Mouse (Mus musculus): Measurements from ENCODE around the gene Nek9.

Gene Nek9

DNA sequence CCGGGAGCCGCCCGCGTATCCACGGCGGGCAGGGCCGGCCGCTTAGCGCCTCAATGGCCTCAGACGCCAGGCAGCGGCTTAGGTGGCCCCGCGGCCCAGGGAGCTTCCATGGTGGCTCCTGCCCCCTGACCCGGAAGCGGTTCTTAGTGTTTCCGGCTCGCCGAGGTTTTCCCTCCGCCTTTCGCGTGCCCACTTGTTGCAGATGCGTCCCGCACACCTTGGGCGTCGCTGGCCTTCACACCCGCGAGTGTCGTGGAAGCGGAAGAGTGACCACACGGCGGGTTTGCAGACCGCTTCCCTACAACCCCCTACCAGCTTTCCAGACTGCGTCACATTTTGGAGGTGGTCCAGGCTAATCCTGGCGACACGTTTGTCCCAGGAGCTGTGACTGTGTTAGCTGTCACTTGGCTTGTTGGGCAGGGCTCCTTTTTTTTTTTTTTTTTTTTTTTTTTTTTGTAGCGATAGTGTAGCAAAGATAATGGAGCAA lies at the start of gene Nek9:
Gene Nek9, minus strand, starts transcription at position 120 of the 487 bp plus-strand sequence.
- DNase-seq (ENCODE audit: extremely low read depth, insufficient read length, low spot score) = peak; percentile 92

DNA sequence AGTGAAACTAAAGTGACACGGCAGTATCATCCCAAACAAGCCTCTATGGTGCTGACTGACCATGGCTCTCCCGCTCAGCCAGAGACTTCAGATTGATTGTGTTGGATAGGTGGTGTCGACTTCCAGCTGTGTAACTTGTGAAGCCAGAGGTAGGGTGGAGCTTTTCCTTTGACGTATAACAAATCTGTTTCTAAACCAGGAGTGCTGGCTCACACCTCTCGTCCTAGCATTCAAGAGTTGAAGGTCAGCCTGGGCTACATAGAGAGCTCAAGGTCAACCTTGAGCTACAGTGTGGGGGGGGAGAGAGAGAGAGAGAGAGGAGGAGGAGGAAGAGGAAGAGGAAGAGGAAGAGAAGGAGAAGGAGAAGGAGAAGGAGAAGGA lies 46.8 kb upstream of the Nek9 start:
- DNase-seq (ENCODE audit: extremely low read depth, insufficient read length, low spot score) = no peak

DNA sequence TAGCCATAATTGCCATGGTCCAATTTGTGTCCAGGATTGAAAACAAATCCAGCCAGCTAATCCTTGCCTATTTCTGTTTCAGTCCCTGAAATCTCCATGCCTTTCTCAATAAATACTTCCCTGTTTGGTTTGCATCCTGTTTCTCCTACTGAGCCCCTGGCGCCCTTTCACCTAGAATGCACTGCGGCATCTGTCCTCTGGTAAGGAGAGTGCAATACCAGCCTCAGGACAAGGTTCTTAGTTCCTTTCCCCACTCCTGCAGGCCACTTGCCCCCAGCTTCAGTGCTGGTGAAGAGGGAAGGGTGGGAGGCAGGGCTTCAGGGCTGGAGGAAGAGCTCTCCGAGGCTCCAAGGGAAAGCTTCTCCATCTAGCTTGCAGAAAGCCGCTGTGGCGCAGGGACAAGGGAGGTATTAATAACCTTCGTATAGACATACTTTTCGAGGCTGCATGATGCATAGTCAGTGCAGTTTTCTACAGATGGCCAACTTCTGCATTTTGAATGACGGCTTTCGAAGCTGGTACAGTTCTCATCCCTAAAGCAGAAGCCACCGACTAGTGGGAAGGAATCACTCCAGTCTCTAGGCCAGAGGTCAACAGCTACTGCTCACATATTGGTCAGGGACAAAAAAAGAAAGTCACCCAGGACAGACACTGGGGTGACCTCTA lies 46.3 kb upstream of the Nek9 start:
- no peak for DNase-seq (ENCODE audit: extremely low read depth, insufficient read length, low spot score)

DNA sequence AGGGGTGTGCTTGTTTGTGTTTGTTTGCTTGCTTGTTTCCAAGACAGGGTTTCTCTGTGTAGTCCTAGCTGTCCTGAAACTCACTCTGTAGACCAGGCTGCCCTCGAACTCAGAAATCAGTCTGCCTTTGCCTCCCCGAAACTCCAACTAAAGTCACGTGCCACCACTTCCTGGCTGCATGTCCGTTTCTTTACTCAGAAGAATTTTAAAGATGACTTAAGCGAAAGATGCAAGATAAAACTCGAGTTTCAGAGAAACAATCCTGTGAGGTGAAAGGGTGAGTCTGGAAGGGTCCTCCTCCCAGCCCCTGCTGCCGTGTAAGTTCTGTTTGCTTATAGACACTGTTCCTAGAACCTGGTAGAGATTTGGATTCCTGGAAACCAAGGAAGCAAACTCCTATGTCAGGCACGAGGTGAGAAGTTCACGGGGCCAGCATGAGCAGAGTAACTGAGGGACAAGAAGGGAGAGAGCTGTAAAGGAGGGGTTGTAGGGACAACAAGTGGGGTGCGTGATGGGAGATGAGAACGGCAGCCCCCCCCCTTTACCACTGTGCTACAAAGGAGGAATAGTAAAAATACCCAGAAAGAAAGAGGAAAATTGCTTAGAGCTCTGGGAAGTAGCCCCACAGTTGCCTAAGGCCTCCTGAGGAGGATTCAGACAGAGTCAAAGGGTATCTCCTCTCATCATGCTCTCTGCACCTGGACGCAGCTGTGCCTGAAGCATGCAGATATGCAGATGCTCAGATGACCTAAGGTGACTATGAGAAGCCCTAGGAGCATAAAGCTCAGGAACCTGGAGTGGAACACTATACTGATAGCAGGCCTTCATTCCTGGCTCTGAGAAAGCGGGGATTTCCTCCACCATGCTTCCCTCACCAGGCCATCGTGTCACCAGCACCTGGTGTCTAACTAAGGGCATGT lies 43.9 kb upstream of the Nek9 start:
- no peak for DNase-seq (ENCODE audit: extremely low read depth, insufficient read length, low spot score)

DNA sequence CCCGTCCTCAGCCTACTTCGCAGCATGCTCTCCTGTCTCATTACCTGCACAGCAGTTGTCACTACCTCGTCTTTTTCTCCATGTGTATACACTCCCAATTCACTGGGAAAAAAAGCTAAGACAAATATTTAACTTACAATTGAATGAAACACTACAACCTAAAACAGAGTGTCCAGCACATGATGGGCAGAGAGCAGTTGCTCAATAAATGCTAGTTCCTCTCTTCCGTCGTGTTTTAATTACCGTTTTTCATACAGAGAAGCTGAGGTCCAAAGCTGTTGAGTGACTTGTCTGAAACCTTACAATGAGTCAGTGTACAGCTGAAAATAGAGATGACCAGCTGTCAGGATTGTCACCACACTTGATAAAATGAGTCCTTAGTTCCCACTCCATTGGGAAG lies 42.4 kb upstream of the Nek9 start:
- DNase-seq (ENCODE audit: extremely low read depth, insufficient read length, low spot score) = no peak

DNA sequence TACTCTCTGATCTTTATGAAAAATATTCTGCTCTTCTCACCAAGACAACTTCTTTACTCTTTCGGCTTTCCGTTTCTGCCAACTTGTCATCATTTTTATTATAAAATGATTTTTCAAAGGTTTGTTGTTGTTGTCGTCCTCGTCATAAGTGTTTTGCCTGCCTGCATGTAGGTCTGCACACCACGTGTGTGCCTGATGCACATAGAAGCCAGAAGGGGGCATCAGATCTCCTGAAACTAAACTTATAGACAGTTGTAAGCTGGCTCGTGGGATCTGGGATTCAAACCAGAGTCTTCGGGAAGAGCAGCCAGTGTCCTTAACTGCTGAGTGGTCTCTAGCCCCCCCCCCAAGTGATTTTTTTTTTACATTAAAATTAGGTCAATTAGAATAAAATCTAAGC lies 41.8 kb upstream of the Nek9 start:
- DNase-seq (ENCODE audit: extremely low read depth, insufficient read length, low spot score) = no peak

DNA sequence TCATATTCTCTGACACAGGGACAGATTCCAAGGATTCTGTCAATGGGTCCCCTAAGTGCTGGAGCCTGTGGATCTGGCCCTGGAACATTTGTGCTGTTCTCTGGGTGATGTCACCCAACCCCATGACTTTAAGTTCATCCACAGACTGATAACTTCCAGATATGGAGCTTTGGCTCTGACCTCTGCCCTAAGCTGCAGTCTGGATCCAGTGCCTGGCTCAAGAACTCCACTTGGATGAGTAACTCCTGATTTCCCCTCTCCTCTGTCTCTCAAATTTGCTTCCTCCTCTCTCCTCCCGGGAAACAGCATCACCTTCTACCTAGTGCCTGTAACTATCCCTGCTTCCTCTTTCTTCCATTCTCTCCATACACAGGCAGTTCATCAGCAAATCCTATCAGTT lies 41.1 kb upstream of the Nek9 start:
- no peak for DNase-seq (ENCODE audit: extremely low read depth, insufficient read length, low spot score)

DNA sequence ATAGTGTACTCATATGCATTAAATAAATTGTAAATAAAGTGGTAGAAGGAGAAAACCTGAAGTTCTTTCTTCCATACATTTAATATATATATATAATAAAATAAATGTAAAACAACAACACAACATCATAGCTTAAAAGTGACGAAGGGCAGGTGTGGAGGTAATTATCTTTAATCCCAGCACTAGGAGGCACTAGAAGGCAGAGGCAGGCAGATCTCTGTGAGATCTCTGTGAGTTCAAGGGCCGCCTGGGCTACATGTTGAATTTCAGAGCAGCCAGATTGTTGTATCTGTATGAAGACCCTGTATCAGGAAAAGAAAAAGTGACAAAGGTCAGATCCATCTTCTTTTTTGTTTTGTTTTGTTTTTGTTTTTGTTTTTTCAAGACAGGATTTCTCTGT lies 39.1 kb upstream of the Nek9 start:
- no peak for DNase-seq (ENCODE audit: extremely low read depth, insufficient read length, low spot score)

DNA sequence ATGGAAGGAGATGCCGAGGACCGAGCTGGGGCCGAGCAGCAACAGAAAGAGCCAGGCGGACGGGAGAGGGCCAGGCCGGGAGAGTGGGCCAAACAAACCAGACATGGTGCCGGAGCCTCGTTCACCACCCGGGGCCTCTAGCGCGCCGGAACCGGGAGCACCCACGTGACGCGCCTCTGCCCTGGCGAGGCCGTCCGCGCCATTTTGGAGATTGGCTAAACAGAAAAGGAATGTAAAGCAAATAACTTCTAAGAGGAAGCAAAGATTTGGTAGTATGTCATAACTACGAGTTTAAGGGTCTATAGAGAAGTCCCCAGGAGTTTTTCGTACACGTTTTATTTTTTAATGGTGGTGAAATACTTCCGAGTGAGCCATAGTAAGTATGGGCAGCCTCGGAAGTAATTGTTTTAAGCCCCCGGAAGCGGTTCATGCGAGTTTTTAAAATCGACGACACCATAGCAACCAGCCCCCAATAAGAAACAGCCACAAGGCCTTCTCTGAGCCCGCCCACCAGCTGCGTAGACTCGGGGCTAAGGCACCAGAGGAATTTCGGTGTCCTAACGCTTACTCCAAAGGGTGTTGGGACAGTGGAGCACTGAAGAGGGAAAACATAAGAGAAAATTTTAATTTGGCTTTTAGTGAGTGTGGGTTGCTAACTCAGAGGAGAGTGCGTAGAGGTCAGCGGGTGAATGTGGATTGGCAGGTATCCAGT lies 35.6 kb upstream of the Nek9 start, which contains the start of gene Tmed10:
Gene Tmed10, minus strand, starts transcription at position 287 of the 712 bp plus-strand sequence.
- peak; percentile 83 for DNase-seq (ENCODE audit: extremely low read depth, insufficient read length, low spot score)

DNA sequence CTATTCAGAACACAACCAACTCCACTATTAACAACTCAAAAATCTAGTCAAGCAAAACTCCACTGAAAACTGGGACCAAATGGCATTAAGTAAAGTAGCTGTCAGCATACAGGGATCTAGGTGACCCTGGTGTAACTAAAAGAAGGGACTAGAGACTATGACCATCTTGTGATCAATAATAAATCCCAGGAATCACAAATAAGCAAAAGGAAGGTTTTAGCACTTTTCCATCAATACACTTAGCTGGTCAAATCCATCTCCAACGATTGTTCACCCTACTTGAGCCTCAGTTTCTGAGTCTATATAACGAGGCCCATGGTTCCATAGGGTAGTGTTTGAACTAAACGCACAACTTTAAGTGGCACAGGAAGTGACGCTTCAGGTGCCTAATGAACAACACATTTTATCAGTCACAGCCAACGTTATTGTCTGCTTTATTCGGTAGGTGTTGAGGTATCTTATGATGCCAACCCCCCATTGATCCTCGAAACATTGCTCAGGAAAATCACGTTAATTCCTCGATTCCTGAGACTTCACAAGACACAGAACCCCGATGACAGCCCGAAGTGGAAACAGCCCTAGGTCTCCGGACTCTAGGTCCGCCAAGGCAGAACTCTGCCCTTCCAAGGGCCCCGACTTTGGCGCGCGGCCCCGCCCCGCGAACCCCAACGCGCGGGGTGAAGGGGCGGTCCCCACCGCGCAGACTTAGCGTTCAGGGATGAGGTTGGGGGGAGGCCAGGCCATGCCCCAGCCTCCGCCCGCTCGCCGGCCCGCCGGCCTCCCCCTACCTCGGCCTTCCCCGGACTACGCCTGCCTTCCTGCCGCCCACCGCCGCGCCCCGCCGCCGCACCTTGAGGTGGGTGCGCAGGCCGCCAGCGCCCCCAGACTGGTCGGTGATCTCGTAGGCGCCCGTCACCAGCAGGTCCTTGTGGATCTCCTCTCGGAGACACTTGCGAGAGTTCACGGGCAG lies 34.7 kb upstream of the Nek9 start:
- DNase-seq (ENCODE audit: extremely low read depth, insufficient read length, low spot score) = peak; percentile 78

DNA sequence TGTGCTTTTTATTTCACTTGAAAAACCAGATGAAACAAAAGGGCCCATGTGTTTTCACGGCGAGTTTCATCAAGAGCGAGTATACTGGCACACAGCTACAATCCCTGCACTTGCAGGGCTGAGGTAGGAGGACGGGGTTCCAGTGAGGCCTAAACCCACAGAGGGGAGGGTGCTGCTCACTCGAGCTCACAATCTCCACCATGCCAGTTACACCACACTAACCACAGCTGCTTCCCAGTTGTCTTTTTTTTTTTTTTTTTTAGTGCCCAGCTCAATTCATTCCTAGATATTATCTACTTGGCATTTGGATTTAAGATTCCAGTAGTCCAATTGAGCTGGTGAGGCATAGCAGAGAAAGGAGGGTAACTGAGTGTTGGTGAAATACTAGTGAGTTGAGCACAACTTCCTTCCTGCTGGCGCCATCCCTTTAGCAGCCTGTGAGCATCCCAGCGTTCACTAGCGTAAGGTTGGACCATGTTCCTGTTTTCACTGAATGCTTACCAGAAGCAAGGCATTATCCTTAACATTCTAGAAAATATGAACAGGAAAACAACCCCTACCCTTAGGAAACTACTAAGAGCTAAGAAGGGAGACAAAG lies 33.0 kb upstream of the Nek9 start:
- DNase-seq (ENCODE audit: extremely low read depth, insufficient read length, low spot score) = no peak

DNA sequence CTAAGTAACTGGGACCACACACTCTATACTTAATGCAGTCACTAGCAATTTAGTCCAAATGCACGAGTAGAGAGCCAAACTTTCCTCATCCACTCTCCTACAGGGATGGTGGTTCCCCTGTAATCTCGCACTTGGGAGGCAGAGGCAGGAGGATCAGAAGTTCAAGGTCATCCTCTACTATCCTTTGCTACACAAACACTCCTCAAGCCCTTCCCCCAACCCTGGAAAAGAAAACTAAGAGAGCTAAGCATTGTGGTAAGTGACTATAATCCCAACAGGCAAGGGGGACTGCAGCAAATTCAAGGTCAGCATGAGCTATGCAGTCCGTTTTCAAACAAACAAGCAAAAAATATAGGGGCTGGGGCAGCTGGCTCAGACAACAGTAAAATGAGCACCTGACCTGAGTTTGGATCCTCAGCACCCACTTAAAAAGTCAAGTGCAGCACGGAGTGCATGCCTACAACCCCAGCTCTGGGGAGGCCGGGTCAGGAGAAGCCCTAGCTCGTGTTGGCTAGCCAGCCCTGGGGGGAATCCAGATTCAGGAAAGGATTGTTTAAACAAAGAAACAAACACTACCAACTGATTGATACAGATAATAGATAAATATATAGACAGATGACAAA lies 29.4 kb upstream of the Nek9 start:
- DNase-seq (ENCODE audit: extremely low read depth, insufficient read length, low spot score) = no peak

DNA sequence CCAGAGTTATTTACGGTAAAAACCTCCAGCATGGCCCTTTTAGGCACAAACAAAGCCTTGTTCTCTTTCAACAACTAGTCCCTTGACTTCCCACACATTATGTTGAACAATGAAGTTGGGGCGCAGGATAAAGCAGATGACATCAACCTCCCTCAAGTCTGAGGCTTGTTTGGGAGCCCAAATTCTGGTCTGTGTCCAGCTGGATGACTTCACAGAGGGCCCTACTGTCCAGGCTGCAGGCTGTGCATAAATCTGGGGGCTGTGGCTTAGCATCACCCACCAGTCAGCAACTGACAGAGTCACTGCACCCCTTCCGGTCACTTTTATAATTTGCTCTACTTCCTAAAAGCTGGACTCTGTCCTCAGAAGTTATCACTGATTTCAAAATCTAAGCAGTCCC lies 27.1 kb upstream of the Nek9 start:
- DNase-seq (ENCODE audit: extremely low read depth, insufficient read length, low spot score) = no peak

DNA sequence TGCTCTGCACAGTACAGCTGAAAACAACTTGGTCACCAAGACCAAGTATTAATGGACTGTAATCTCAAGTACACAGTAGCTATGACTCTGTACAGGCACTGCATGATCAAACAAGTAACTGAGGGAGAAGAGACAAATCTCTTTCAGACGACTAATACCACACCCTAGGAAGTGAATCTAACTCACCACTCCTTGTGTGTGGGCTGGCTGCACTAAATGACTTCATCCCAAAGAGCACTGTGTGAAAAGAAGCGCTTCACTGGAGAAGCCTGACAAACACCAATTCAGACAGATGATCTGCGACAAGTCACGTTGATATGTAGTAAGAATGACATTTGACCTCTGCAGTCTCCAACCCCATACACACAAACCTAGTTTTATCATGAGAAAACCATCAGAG lies 23.3 kb upstream of the Nek9 start:
- no peak for DNase-seq (ENCODE audit: extremely low read depth, insufficient read length, low spot score)

DNA sequence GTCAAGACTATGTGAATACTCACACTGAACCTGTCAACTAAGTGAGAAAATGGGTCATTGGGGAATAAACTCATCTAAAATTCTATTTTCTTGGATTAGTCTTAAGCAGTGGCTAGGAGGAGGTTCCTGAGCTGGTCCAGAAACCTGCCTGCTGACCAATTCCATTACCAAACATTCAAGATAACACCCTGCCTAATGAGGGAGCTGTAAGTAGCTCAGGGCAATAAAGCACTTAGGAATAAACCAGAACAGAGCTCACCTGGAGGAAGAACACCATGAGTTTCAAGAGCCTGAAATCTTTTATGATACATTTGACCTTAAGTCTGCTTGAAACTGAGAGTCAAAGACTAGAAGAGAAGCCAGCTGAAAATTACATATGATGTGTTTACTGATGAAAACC lies 22.4 kb upstream of the Nek9 start:
- DNase-seq (ENCODE audit: extremely low read depth, insufficient read length, low spot score) = no peak

DNA sequence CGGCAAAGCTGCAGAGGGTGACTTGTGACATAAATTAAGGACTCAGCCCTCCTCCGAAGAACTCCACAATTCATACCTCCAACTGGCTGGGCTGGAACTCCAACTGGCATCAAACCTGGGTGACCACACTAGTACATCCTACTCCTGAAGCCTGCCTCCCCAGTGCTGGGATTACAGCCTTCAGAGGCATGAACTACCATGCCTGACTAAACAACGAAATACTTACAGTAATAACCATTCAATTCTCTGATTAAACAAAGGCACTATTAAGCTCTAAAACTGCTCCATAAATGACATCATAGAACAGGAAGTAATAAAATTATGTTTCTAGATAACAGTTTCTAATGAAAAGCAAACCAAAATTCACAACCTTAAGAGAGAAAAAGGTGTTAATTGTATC lies 22.0 kb upstream of the Nek9 start:
- DNase-seq (ENCODE audit: extremely low read depth, insufficient read length, low spot score) = no peak

DNA sequence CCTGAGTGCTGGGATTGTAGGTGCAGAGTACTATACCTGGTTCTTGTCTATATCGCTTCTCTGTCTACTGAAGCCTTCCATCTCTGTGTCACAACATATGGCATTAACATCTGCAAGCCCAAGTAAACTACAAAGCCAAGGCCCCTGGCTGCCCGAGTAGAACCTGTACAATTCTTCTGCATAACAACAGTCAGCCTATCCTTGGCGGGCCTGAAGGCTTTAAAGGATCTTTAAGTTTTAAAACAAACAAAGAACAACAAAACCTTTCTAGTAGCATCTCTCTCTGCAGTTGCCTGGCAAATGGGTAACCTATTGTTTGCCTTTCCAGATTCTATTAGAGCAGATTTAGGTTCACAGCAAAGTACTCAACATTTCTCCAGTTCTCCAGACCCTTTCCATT lies 14.9 kb upstream of the Nek9 start:
- DNase-seq (ENCODE audit: extremely low read depth, insufficient read length, low spot score) = no peak

DNA sequence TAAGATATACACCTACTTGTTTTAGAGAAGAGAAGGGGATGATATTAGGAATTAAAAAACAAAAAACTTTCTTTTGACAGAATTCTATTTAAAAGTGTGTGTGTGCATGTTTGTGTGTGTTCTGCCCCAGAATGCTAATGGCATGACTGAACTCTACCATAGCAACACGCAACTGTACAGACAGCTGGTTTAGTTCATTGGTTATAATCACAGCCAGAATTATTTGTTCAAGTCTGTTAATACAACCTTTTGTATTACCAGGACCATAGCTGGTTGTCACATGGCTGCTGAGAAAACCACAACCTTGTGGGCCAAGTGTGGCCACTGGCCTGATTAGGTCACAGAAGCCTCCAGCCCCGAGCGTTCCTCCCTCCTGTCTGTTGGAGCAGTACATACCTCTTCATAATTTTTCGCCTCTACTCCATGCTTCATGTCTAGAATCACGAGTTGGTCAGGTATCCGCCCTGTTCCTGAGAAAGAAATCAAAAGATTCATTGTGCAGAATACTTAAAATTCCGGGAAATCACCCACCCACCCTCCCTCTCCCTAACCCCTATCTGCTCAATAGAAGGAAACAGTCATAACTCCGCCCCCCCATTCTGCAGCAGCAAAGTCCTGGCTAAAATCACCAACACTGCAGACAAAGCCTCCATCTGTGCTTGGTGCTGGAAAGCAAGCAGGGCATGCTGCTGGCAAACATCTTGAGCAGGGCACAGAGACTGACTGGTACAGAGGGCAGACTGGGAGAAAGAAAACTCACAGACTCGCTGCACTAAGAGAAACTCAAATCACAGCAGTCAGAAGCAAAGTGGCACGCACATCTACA lies 11.5 kb upstream of the Nek9 start:
- DNase-seq (ENCODE audit: extremely low read depth, insufficient read length, low spot score) = no peak

All from 3134 (cell line).